Mouse (Mus musculus) heart, adult 18-20 months (tissue): ENCODE data around the gene Skap2. TPM values are rescaled to one million over a fixed set of nuclear protein-coding genes. Genes with fewer than 3 reads are reported as not detected.

ENCODE experiments used
- DNase-seq, 2 experiments: peaks; one replicate each; pipeline ENCODE4 v3.0.0; 2021 to 2022; ENCODE audit warnings: mixed read lengths in 1 of 2
- total RNA-seq, 2 experiments: library from RNA; stranded (reverse); gene quantifications; 2 replicates each; pipeline ENCODE4 v1.2.3; 2021

Gene Skap2
- total RNA-seq, 2 experiments from 2014 or later, result 8.5 to 12.6 TPM

- no peak for DNase-seq
These were observed 162.8 kb downstream of the Skap2 start for GRCm38 (mm10) chr6:51849561-51849960.

GRCm38 (mm10) chr6:51844106-51844505, 168.2 kb downstream of the Skap2 start:
- DNase-seq, result peak; percentile 7 to 17

- no peak for DNase-seq
These were observed 169.3 kb downstream of the Skap2 start for GRCm38 (mm10) chr6:51843081-51843480.

GRCm38 (mm10) chr6:51838177-51838576, 174.2 kb downstream of the Skap2 start:
- DNase-seq, result no peak

GRCm38 (mm10) chr6:51833362-51833761, 179.0 kb downstream of the Skap2 start:
- no peak for DNase-seq

GRCm38 (mm10) chr6:51825621-51826021, 186.7 kb downstream of the Skap2 start:
- no peak for DNase-seq

GRCm38 (mm10) chr6:51824136-51824830, 188.1 kb downstream of the Skap2 start:
- no peak for DNase-seq

GRCm38 (mm10) chr6:51822049-51822448, 190.3 kb downstream of the Skap2 start:
- DNase-seq, result no peak

- DNase-seq, result no peak
These were observed 191.5 kb downstream of the Skap2 start for GRCm38 (mm10) chr6:51820853-51821252.

- DNase-seq, result no peak
These were observed 195.3 kb downstream of the Skap2 start for GRCm38 (mm10) chr6:51816892-51817621.

GRCm38 (mm10) chr6:51810906-51811305, 201.4 kb downstream of the Skap2 start:
- no peak for DNase-seq

- DNase-seq, result no peak
These were observed 203.1 kb downstream of the Skap2 start for GRCm38 (mm10) chr6:51809164-51809824.

GRCm38 (mm10) chr6:51808011-51808410, 204.3 kb downstream of the Skap2 start:
- no peak for DNase-seq

Other genes with a start within 250 kb of the Skap2 start
- gene Hoxa1, start 145.8 kb upstream of the Skap2 start, total RNA-seq, result under 1 TPM; 0.12 to 0.23 TPM
- under 1 TPM; 0.15 TPM for gene Hoxa2, start 152.3 kb upstream of the Skap2 start, total RNA-seq
- not detected for gene 5730596B20Rik, start 164.9 kb upstream of the Skap2 start, total RNA-seq
- gene Hoxa4, start 179.2 kb upstream of the Skap2 start, total RNA-seq, result under 1 TPM in 1 of 2 experiments, not detected in 1; 0.41 TPM
- under 1 TPM; 0.40 to 0.59 TPM for gene Hoxa5, start 192.0 kb upstream of the Skap2 start, total RNA-seq
- not detected for gene Hoxa6, start 196.2 kb upstream of the Skap2 start, total RNA-seq
- gene Hoxa3, start 200.8 kb upstream of the Skap2 start, total RNA-seq, result 1 to 10 TPM in 1 of 2 experiments, under 1 TPM in 1; 0.32 to 1.9 TPM
- not detected for gene Gm28308, start 200.8 kb upstream of the Skap2 start, total RNA-seq
- under 1 TPM in 1 of 2 experiments, not detected in 1; 0.59 TPM for gene Hoxa7, start 209.3 kb upstream of the Skap2 start, total RNA-seq
- not detected for gene Hoxa9, start 218.5 kb upstream of the Skap2 start, total RNA-seq
- gene Hoxa10, start 228.3 kb upstream of the Skap2 start, total RNA-seq, result not detected
- gene Hoxa11, start 233.3 kb upstream of the Skap2 start, total RNA-seq, result not detected
- gene Hoxa13, start 248.3 kb upstream of the Skap2 start, total RNA-seq, result not detected